Comparison of ENCODE assay signal across 28 mouse cellular contexts in the genomic region with DNA sequence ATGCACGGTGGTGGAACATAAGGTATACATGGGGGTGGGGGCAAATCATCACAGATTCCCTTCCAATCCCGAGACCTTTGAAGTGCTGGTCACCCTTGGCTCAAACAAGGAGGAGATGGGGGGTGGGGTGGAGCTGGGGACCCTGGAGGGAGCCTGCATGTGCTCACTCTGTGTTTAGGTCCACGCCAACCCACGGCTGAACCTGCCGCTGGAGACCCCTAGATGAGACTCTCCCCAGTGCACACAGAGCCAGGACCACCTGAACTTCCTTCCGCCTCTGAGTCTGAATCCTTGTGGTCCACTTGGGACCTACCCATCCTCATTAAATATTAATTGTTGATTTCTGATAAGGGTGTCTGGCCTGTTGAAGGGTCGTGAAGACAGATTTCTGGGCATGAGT. TPM values are rescaled to one million over a fixed set of nuclear protein-coding genes. Genes with fewer than 3 reads are reported as not detected.
DNase-seq lines count a peak whose midpoint lies in the region; ATAC-seq and TF ChIP-seq lines count a peak whose summit lies in the region.
"Had no signal": no experiment of that assay in that cellular context is flagged by ENCODE, and none has a peak within 500 bp of the region (broad histone marks: within the 10 kb centered on the region; RNA-seq: fewer than 3 reads in every experiment).

No protein-coding gene starts in this region.

- peak overlapping the region; percentile 90 for H3K4me2 ChIP-seq in liver, embryonic 12.5 days
- H3K4me2 ChIP-seq in liver, embryonic 14.5 days (ENCODE audit: low read depth): peak overlapping the region; percentile 37
- H3K4me2 ChIP-seq in liver, embryonic 16.5 days (ENCODE audit: low read depth, low read length): peak overlapping the region; percentile 32; the same call in 1 of the 2 replicates
- no peak overlapping the region for H3K4me2 ChIP-seq in forebrain, embryonic 14.5 days (ENCODE audit: low read length)
- H3K4me2 ChIP-seq: embryonic facial prominence, embryonic 13.5 days; forebrain, embryonic 15.5 days; hindbrain, embryonic 14.5 days had no signal

- TF ChIP-seq CTCF in liver, embryonic 14.5 days (IDR thresholded peaks at IDR 0.05; ENCODE audit: low read depth): no peak

- H3K4me1 ChIP-seq in heart, embryonic 10.5 days: peaks cover 46% of the 10 kb centered on the region
- H3K4me1 ChIP-seq in liver, embryonic 12.5 days: peaks cover 68% of the 10 kb centered on the region
- peaks cover 44 to 47% of the 10 kb centered on the region in 2 experiments for H3K4me1 ChIP-seq in liver, embryonic 14.5 days (replicated peaks; ENCODE audit: control insufficient read depth in 2 of 2, insufficient read depth in 2 of 2, low read length in 1 of 2)
- peaks cover 48% of the 10 kb centered on the region for H3K4me1 ChIP-seq in liver, embryonic 16.5 days (ENCODE audit: control insufficient read depth, low read depth, low read length)
- no peaks in the 10 kb centered on the region for H3K4me1 ChIP-seq in forebrain, embryonic 14.5 days (ENCODE audit: control insufficient read depth, insufficient read depth, low read length)
- H3K4me1 ChIP-seq in midbrain, embryonic 10.5 days: peaks cover 29% of the 10 kb centered on the region

- TF ChIP-seq EP300 in liver, embryonic 14.5 days (IDR thresholded peaks at IDR 0.05; ENCODE audit: low read depth): no peak

- WGBS in heart, embryonic 10.5 days: 75% methylated on average over 7 of the region's 7 CpGs
- WGBS in liver, embryonic 12.5 days (ENCODE audit: insufficient replicate concordance): 67% methylated on average over 7 of the region's 7 CpGs
- 67% methylated on average over 7 of the region's 7 CpGs for WGBS in liver, embryonic 14.5 days (ENCODE audit: insufficient replicate concordance)
- WGBS in liver, embryonic 16.5 days (ENCODE audit: insufficient replicate concordance): 66% methylated on average over 7 of the region's 7 CpGs
- 79% methylated on average over 7 of the region's 7 CpGs for WGBS in forebrain, embryonic 14.5 days
- WGBS in midbrain, embryonic 10.5 days: 82% methylated on average over 7 of the region's 7 CpGs

- peak overlapping the region; percentile 34 for H3K9ac ChIP-seq in liver, embryonic 12.5 days
- H3K9ac ChIP-seq in liver, embryonic 14.5 days (replicated peaks): peak overlapping the region; percentile 52
- H3K9ac ChIP-seq in liver, embryonic 16.5 days (ENCODE audit: low read depth, low read length): peak overlapping the region; percentile 32
- H3K9ac ChIP-seq in forebrain, embryonic 14.5 days (ENCODE audit: low read length): no peak overlapping the region
- H3K9ac ChIP-seq: embryonic facial prominence, embryonic 13.5 days; forebrain, embryonic 15.5 days; hindbrain, embryonic 14.5 days had no signal

- no peak for ATAC-seq in liver, embryonic 12.5 days
- ATAC-seq in liver, embryonic 14.5 days (ENCODE audit: insufficient read depth): no peak
- ATAC-seq in liver, embryonic 16.5 days (ENCODE audit: low read depth): no peak
- no peak for ATAC-seq in forebrain, embryonic 14.5 days

- H3K4me3 ChIP-seq in heart, embryonic 10.5 days: no peak overlapping the region
- H3K4me3 ChIP-seq in liver, embryonic 12.5 days: no peak overlapping the region
- H3K4me3 ChIP-seq in liver, embryonic 14.5 days (ENCODE audit: insufficient read depth in 1 of 2, low read depth in 2 of 2, low read length in 2 of 2): no peak overlapping the region
- H3K4me3 ChIP-seq in liver, embryonic 16.5 days (ENCODE audit: low read depth, low read length): no peak overlapping the region
- H3K4me3 ChIP-seq in forebrain, embryonic 14.5 days (ENCODE audit: low read depth, low read length): no peak overlapping the region
- no peak overlapping the region for H3K4me3 ChIP-seq in midbrain, embryonic 10.5 days
- H3K4me3 ChIP-seq: embryonic facial prominence, embryonic 10.5 days; embryonic facial prominence, embryonic 13.5 days; forebrain, embryonic 15.5 days had no signal

- 0 out of 2 replicates have a peak overlapping the region, but pooled peaks have one; percentile 11 for H3K27ac ChIP-seq in heart, embryonic 10.5 days
- peak overlapping the region; percentile 100 for H3K27ac ChIP-seq in liver, embryonic 12.5 days
- peak overlapping the region; percentile 81 for H3K27ac ChIP-seq in liver, embryonic 14.5 days
- peak overlapping the region; percentile 83 for H3K27ac ChIP-seq in liver, embryonic 16.5 days (ENCODE audit: low read length)
- no peak overlapping the region for H3K27ac ChIP-seq in forebrain, embryonic 14.5 days (ENCODE audit: low read depth, low read length)
- H3K27ac ChIP-seq in midbrain, embryonic 10.5 days (replicated peaks): no peak overlapping the region
- H3K27ac ChIP-seq: embryonic facial prominence, embryonic 10.5 days; embryonic facial prominence, embryonic 13.5 days; forebrain, embryonic 15.5 days; hindbrain, embryonic 14.5 days had no signal

- no peaks in the 10 kb centered on the region for H3K36me3 ChIP-seq in heart, embryonic 10.5 days
- H3K36me3 ChIP-seq in liver, embryonic 12.5 days: no peaks in the 10 kb centered on the region
- no peaks in the 10 kb centered on the region for H3K36me3 ChIP-seq in liver, embryonic 14.5 days (replicated peaks; ENCODE audit: control insufficient read depth, insufficient read depth, low read depth)
- no peaks in the 10 kb centered on the region for H3K36me3 ChIP-seq in liver, embryonic 16.5 days (ENCODE audit: control insufficient read depth, insufficient read depth)
- H3K36me3 ChIP-seq in forebrain, embryonic 14.5 days (ENCODE audit: control insufficient read depth, insufficient read depth, low read length): no peaks in the 10 kb centered on the region
- H3K36me3 ChIP-seq in midbrain, embryonic 10.5 days: no peaks in the 10 kb centered on the region
- H3K36me3 ChIP-seq: embryonic facial prominence, embryonic 10.5 days; embryonic facial prominence, embryonic 13.5 days; forebrain, embryonic 15.5 days had no signal

- DNase-seq in heart, embryonic 10.5 days (ENCODE audit: low spot score): no peak
- DNase-seq in heart, postnatal 4 days: no peak
- no peak for DNase-seq in liver
- no peak for DNase-seq in liver, embryonic 14.5 days (ENCODE audit: low read depth in 3 of 3, low spot score in 3 of 3)
- DNase-seq in forebrain, embryonic 14.5 days (ENCODE audit: low spot score): no peak
- DNase-seq in midbrain, embryonic 10.5 days (ENCODE audit: low spot score): no peak
- DNase-seq: cerebellum, adult 11-12 months had no signal

- no peaks in the 10 kb centered on the region for H3K9me3 ChIP-seq in heart, embryonic 10.5 days
- no peaks in the 10 kb centered on the region for H3K9me3 ChIP-seq in liver, embryonic 12.5 days (replicated peaks)
- H3K9me3 ChIP-seq in liver, embryonic 14.5 days (ENCODE audit: control insufficient read depth, low read length): no peaks in the 10 kb centered on the region
- H3K9me3 ChIP-seq in liver, embryonic 16.5 days (replicated peaks; ENCODE audit: control insufficient read depth, low read length): no peaks in the 10 kb centered on the region
- H3K9me3 ChIP-seq in forebrain, embryonic 14.5 days (replicated peaks; ENCODE audit: control insufficient read depth, low read length): no peaks in the 10 kb centered on the region
- H3K9me3 ChIP-seq in midbrain, embryonic 10.5 days (replicated peaks): no peaks in the 10 kb centered on the region
- H3K9me3 ChIP-seq: embryonic facial prominence, embryonic 10.5 days; embryonic facial prominence, embryonic 13.5 days; forebrain, embryonic 15.5 days had no signal

- peaks cover 20% of the 10 kb centered on the region; the same call in 1 of the 2 replicates for H3K27me3 ChIP-seq in heart, embryonic 10.5 days (ENCODE audit: insufficient read depth, poor library complexity, severe bottlenecking)
- H3K27me3 ChIP-seq in liver, embryonic 12.5 days (replicated peaks): peaks cover 13% of the 10 kb centered on the region
- H3K27me3 ChIP-seq in liver, embryonic 14.5 days (ENCODE audit: control insufficient read depth, insufficient read depth, low read length): no peaks in the 10 kb centered on the region
- no peaks in the 10 kb centered on the region; the same call in 1 of the 2 replicates for H3K27me3 ChIP-seq in liver, embryonic 16.5 days (ENCODE audit: control insufficient read depth, insufficient read depth, low read depth, low read length)
- no peaks in the 10 kb centered on the region for H3K27me3 ChIP-seq in forebrain, embryonic 14.5 days (replicated peaks; ENCODE audit: control insufficient read depth, insufficient read depth, low read length)
- H3K27me3 ChIP-seq in midbrain, embryonic 10.5 days (ENCODE audit: low read depth, poor library complexity, severe bottlenecking): no peaks in the 10 kb centered on the region
- H3K27me3 ChIP-seq: embryonic facial prominence, embryonic 13.5 days; forebrain, embryonic 15.5 days had no signal

RNA-seq across cellular contexts. Expression of a gene that starts 10.8 kb away (rescaled TPM):
- polyA plus RNA-seq in heart, embryonic 10.5 days (2016; fragmentation: Nextera tagmentation; extraction: Ambion mirVana): not detected in 2 replicates
- under 1 TPM in 1 of 2 experiments, not detected in 1; 0.24 TPM for total RNA-seq in heart, postnatal 4 days (2021)
- not detected in 2 replicates for polyA plus RNA-seq in liver, embryonic 12.5 days (2016; fragmentation: Nextera tagmentation; extraction: Ambion mirVana)
- not detected in 2 replicates for polyA plus RNA-seq in liver, embryonic 14.5 days (2012; rRNA removed)
- not detected in 2 replicates for polyA plus RNA-seq in liver, embryonic 14.5 days (2014; fragmentation: Nextera tagmentation; extraction: Ambion mirVana)
- polyA plus RNA-seq in liver, embryonic 16.5 days (2015; fragmentation: Nextera tagmentation; extraction: Ambion mirVana): not detected in 2 replicates
- not detected in 2 replicates for polyA plus RNA-seq in forebrain, embryonic 14.5 days (2014; fragmentation: Nextera tagmentation; extraction: Ambion mirVana)
- polyA plus RNA-seq in midbrain, embryonic 10.5 days (2016; fragmentation: Nextera tagmentation; extraction: Ambion mirVana): not detected in 2 replicates
- total RNA-seq: adrenal gland, adult 8-10 months; adrenal gland, postnatal 25 days; gastrocnemius, adult 8-10 months; gastrocnemius, postnatal 36 days; granulocyte monocyte progenitor cell, adult 5-6 weeks; heart, adult 8-10 months; heart, postnatal 36 days had no signal
- polyA plus RNA-seq: activated CD4-positive, CD25-positive, alpha-beta regulatory T cell, adult 4 months; C2C12; CD4-positive, CD25-positive, alpha-beta regulatory T cell, adult 4 months; cortical plate, adult 2 months; embryonic facial prominence, embryonic 10.5 days; embryonic facial prominence, embryonic 13.5 days; forebrain, embryonic 11.5 days; forebrain, embryonic 15.5 days; heart, embryonic 14.5 days; heart, postnatal 0 days; hindbrain, embryonic 11.5 days; hindbrain, embryonic 14.5 days had no signal

RNA-seq across cellular contexts. Expression of a gene that starts 19.2 kb away (rescaled TPM):
- 4.2 and 5.1 TPM in 2 replicates for polyA plus RNA-seq in heart, embryonic 10.5 days (2016; fragmentation: Nextera tagmentation; extraction: Ambion mirVana)
- total RNA-seq in heart, postnatal 4 days (2021): 1 to 10 TPM; 4.2 to 5.5 TPM
- polyA plus RNA-seq in liver, embryonic 12.5 days (2016; fragmentation: Nextera tagmentation; extraction: Ambion mirVana): 0.57 and 0.66 TPM in 2 replicates
- polyA plus RNA-seq in liver, embryonic 14.5 days (2012; rRNA removed): 0.16 and 0.25 TPM in 2 replicates
- polyA plus RNA-seq in liver, embryonic 14.5 days (2014; fragmentation: Nextera tagmentation; extraction: Ambion mirVana): 1.1 and 1.2 TPM in 2 replicates
- 0.25 and 1.3 TPM in 2 replicates for polyA plus RNA-seq in liver, embryonic 16.5 days (2015; fragmentation: Nextera tagmentation; extraction: Ambion mirVana)
- 0.20 and 0.21 TPM in 2 replicates for polyA plus RNA-seq in forebrain, embryonic 14.5 days (2014; fragmentation: Nextera tagmentation; extraction: Ambion mirVana)
- polyA plus RNA-seq in midbrain, embryonic 10.5 days (2016; fragmentation: Nextera tagmentation; extraction: Ambion mirVana): 0.16 and 0.35 TPM in 2 replicates
- total RNA-seq: adrenal gland, postnatal 25 days; gastrocnemius, adult 8-10 months; gastrocnemius, postnatal 36 days had no signal
- polyA plus RNA-seq: activated CD4-positive, CD25-positive, alpha-beta regulatory T cell, adult 4 months; CD4-positive, CD25-positive, alpha-beta regulatory T cell, adult 4 months had no signal

Comparison
In these comparisons a context has a peak if more than half of its experiments do, and no peak if none do; other contexts are left out.
1. H3K27ac ChIP-seq: peak in heart, embryonic 10.5 days (single experiment), liver, embryonic 12.5 days (single experiment), liver, embryonic 14.5 days (single experiment) and liver, embryonic 16.5 days (single experiment); none in forebrain, embryonic 14.5 days (single experiment) and midbrain, embryonic 10.5 days (single experiment).